Mouse (Mus musculus) heart, embryonic 15.5 days (tissue): Measurements from ENCODE around the gene Pde4d. TPM values are rescaled to one million over a fixed set of nuclear protein-coding genes. Genes with fewer than 3 reads are reported as not detected.

Source experiments
- ATAC-seq: fragments of 200-750 bp; cut with Nextera tagmentation; replicated peaks from 2 replicates; pipeline ENCODE4 v1.8.0; 2017; ENCODE audit warnings: low read depth, moderate TSS enrichment; ENCODE audit not compliant: insufficient number of reproducible peaks, insufficient read depth, low FRiP score
- H3K27ac ChIP-seq: fragments of 300-500 bp; sonication (generic); 2 replicates; pipeline ENCODE4 v1.5.1; 2015; ENCODE audit warnings: mild to moderate bottlenecking, inconsistent platforms
- H3K27me3 ChIP-seq: fragments of 300-500 bp; sonication (generic); 2 replicates; pipeline ENCODE4 v1.6.1; 2015; ENCODE audit warnings: inconsistent platforms
- H3K36me3 ChIP-seq: fragments of 300-500 bp; sonication (generic); 2 replicates; pipeline ENCODE4 v1.6.1; 2015; ENCODE audit warnings: mild to moderate bottlenecking, inconsistent platforms
- H3K4me1 ChIP-seq: fragments of 300-500 bp; sonication (generic); replicated peaks from 2 replicates; pipeline ENCODE4 v1.6.1; 2015; ENCODE audit warnings: inconsistent platforms
- H3K4me2 ChIP-seq: fragments of 300-500 bp; sonication (generic); 2 replicates; pipeline ENCODE4 v1.6.1; 2015; ENCODE audit warnings: inconsistent platforms, mild to moderate bottlenecking, moderate library complexity
- H3K4me3 ChIP-seq: fragments of 300-500 bp; sonication (generic); 2 replicates; pipeline ENCODE4 v1.5.1; 2015; ENCODE audit warnings: mild to moderate bottlenecking, inconsistent platforms
- H3K9ac ChIP-seq: fragments of 300-500 bp; sonication (generic); 2 replicates; pipeline ENCODE4 v1.6.1; 2015; ENCODE audit warnings: mild to moderate bottlenecking, inconsistent platforms
- H3K9me3 ChIP-seq: fragments of 300-500 bp; sonication (generic); replicated peaks from 2 replicates; pipeline ENCODE4 v1.6.1; 2016; ENCODE audit warnings: inconsistent platforms
- WGBS: fragments of 180-500 bp; shearing (Covaris S2); methylation state at CpG from one replicate; pipeline ENCODE4 v1.1.7; 2015; ENCODE audit warnings: mixed read lengths; 5-methylcytosine and 5-hydroxymethylcytosine counted together
- polyA plus RNA-seq: library from polyadenylated mRNA; unstranded; fragments of >200 nt; fragmentation: Nextera tagmentation; extraction: Ambion mirVana; gene quantifications from 2 replicates; pipeline ENCODE4 v1.2.1, GENCODE M21; 2015

The Pde4d gene
- polyA plus RNA-seq, 1 experiment from 2014 or later, result 25.7 TPM

- H3K4me1 ChIP-seq, result no peaks in the 10 kb centered on the region
- no peak for ATAC-seq
- H3K36me3 ChIP-seq, result no peaks in the 10 kb centered on the region
- no peak overlapping the region for H3K27ac ChIP-seq
- WGBS, result 80% methylated on average over 2 of the region's 2 CpGs
- no peaks in the 10 kb centered on the region for H3K9me3 ChIP-seq
- no peak overlapping the region for H3K4me2 ChIP-seq
- no peaks in the 10 kb centered on the region for H3K27me3 ChIP-seq
- H3K4me3 ChIP-seq, result no peak overlapping the region
- no peak overlapping the region for H3K9ac ChIP-seq
Observed at GRCm38 (mm10) chr13:109519966-109520646, 1070.4 kb downstream of the Pde4d start.

DNA sequence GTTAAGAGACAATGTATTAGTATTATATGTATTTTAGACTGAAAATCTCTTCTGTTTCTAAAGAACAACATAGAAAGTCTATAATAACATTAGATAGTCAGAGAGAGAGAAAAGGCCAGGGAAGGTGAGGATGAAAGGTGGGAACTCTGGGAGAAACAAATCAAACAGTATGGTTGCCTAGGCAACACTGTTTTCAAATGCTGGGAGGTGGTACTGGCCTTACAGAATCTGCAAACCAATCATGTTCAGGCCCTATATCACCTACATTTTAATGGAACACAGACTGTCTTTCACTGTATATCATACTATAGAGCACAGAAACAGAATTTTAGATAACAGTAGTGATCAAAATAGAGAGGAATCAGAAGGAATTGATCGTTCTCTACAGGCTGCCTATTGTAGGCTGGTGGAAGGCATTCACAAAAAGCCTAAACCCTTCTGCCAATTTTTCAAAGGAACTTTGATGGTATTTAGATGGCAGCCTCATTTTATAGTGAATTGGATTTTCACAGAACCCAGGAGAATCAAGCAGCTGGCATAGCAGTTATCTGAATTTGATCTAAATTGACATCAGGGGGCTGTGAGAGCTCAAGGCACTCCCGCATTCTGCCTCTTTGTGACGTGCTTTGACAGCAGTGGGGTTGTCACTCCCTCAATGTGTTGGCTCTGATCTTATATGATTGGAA is 1084.2 kb downstream of the Pde4d start:
- no peaks in the 10 kb centered on the region for H3K9me3 ChIP-seq
- H3K27me3 ChIP-seq, result no peaks in the 10 kb centered on the region
- H3K27ac ChIP-seq, result no peak overlapping the region
- H3K4me1 ChIP-seq, result no peaks in the 10 kb centered on the region
- 66% methylated on average over 3 of the region's 3 CpGs for WGBS
- ATAC-seq, result no peak
- H3K9ac ChIP-seq, result no peak overlapping the region
- no peak overlapping the region for H3K4me3 ChIP-seq
- no peaks in the 10 kb centered on the region for H3K36me3 ChIP-seq
- H3K4me2 ChIP-seq, result no peak overlapping the region

DNA sequence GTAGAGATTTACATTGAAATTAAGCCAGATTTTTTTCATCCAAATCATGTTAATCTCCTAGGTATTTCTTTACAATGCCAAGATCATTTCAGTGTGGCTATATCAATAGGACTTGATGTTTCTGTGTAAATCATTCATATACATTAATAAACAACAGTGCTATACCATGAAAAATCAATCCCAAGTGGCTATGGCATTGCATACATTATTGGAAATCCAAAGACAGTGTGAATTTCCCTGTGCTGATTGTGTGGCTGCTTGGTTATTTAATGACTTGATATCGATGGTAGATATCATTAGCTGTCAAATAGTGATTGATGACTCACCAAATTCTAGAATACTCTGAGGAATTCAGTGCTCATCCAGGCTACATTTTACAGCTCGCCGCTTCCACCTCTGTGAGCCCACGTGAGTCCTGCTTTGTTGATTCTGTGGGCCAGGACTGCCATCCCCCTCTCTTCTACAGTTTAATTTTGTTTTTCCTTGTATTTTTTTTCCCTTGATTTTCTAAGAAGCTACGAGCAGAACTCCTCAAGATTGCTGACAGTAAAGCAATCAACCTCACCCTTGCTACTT is 1085.0 kb downstream of the Pde4d start:
- ATAC-seq, result no peak
- no peak overlapping the region for H3K27ac ChIP-seq
- no peaks in the 10 kb centered on the region for H3K27me3 ChIP-seq
- no peak overlapping the region for H3K4me3 ChIP-seq
- H3K36me3 ChIP-seq, result no peaks in the 10 kb centered on the region
- no peaks in the 10 kb centered on the region for H3K4me1 ChIP-seq
- H3K9me3 ChIP-seq, result no peaks in the 10 kb centered on the region
- 64% methylated on average over 5 of the region's 5 CpGs for WGBS
- no peak overlapping the region for H3K9ac ChIP-seq
- no peak overlapping the region for H3K4me2 ChIP-seq

DNA sequence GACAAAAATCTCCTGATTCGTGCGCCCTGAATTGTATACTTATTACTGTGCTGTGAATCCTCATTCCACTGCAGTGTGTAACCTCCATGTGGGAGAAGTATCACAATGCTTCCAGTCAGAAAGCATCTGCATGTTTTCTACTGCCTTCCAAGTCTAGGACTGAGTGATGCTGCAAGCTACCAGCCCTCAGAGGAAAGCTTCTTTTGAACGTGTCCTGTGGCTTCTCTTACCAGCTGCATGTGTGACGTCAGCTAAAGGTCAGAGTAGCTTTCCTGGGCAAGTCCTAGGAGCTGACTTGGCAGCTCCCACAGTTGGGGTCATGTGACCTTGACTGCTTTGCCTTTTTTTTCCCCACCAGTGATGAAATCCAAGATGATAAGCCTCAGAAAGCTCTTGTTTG is 1086.9 kb downstream of the Pde4d start:
- no peak for ATAC-seq

DNA sequence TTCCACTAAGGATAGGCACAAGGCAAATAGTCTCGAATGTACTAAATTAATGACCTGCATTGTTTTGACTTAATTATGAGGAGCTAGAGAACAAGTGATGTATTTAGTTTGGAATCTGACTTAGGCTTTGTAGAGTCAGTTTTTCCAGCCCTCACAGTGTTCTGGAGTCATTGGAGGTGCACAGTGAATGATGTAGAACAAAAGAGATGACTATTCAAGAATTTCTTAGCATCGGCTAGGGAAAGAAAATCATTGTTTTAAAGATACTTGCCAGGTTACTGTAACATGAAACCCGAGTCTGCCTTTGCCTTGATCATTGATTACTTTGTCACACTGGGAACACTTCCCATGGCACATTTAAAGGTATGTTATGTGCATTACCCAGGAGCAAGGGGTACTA is 1089.6 kb downstream of the Pde4d start:
- Histone ChIP-seq H3K4me2 (no peak overlapping the region), H3K36me3 (no peaks in the 10 kb centered on the region), H3K4me3 (no peak overlapping the region), H3K9me3 (no peaks in the 10 kb centered on the region), H3K27me3 (no peaks in the 10 kb centered on the region), H3K4me1 (no peaks in the 10 kb centered on the region), H3K9ac (no peak overlapping the region), H3K27ac (no peak overlapping the region)
- ATAC-seq, result no peak
- WGBS, result 55% methylated on average over 3 of the region's 3 CpGs

More for the DNA sequence above, 1086.9 kb downstream of the Pde4d start:
- no peaks in the 10 kb centered on the region for H3K9me3 ChIP-seq
- H3K4me1 ChIP-seq, result no peaks in the 10 kb centered on the region
- H3K36me3 ChIP-seq, result no peaks in the 10 kb centered on the region
- no peak overlapping the region for H3K27ac ChIP-seq
- H3K4me3 ChIP-seq, result no peak overlapping the region
- H3K4me2 ChIP-seq, result no peak overlapping the region
- H3K9ac ChIP-seq, result no peak overlapping the region
- 43% methylated on average over 4 of the region's 4 CpGs for WGBS
- no peaks in the 10 kb centered on the region for H3K27me3 ChIP-seq

DNA sequence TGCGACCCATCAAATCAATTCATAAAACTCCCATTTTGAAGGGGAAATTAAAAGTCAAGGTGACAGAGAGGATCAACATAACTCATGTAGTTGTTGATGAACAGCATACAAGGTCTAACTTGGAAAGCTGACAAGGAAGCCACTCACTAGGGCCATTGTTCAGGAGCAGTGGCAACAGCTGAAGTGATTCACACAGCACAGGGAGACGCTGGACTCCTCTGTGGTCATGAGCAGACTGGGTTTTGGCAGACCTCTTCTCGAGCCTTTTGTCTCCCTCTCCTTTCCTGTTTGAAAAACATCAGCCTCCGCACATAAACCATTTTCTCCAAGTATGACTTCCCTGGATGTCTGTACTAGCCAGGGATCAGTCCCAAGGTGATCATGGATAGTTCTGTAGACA is 1094.9 kb downstream of the Pde4d start:
- no peaks in the 10 kb centered on the region for H3K36me3 ChIP-seq
- H3K4me2 ChIP-seq, result no peak overlapping the region
- no peaks in the 10 kb centered on the region for H3K9me3 ChIP-seq
- ATAC-seq, result no peak
- no peaks in the 10 kb centered on the region for H3K27me3 ChIP-seq
- no peak overlapping the region for H3K4me3 ChIP-seq
- 60% methylated on average over 4 of the region's 4 CpGs for WGBS
- no peaks in the 10 kb centered on the region for H3K4me1 ChIP-seq
- H3K27ac ChIP-seq, result no peak overlapping the region
- H3K9ac ChIP-seq, result no peak overlapping the region

GRCm38 (mm10) chr13:109546337-109546736 is 1096.6 kb downstream of the Pde4d start:
- Histone ChIP-seq H3K4me1 (no peaks in the 10 kb centered on the region), H3K9me3 (no peaks in the 10 kb centered on the region), H3K27me3 (no peaks in the 10 kb centered on the region), H3K36me3 (no peaks in the 10 kb centered on the region), H3K9ac (no peak overlapping the region), H3K4me2 (no peak overlapping the region), H3K4me3 (no peak overlapping the region), H3K27ac (no peak overlapping the region)
- WGBS, result 70% methylated on average over 18 of the region's 18 CpGs
- no peak for ATAC-seq

DNA sequence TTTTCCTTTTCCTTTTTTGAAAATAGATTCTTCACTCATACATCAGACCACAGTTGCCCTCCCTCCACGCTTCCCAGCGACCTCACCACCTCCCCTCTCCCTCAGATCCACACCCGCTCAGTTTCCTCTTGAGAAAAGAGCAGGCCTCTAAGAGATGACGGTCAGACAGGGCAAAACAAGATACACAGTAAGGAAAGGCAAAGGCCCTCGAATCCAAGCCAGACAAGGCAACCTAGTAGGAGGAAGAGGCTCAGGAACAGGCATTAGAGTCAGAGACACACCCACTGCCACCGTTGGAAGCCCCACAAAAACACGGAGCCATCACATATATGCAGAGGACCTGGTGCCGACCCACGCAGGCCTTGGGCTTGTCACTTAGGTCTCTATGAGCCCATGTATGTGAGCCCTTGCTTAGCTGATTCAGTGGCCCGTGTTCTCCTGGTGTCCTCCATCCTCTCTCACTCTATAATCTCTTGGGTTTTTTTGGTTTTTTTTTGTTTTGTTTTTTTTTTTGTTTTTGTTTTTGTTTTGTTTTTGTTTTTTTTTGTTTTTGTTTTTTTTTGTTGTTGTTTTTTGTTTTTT is 1097.3 kb downstream of the Pde4d start:
- no peaks in the 10 kb centered on the region for H3K9me3 ChIP-seq
- H3K27me3 ChIP-seq, result no peaks in the 10 kb centered on the region
- 76% methylated on average over 10 of the region's 10 CpGs for WGBS
- no peaks in the 10 kb centered on the region for H3K36me3 ChIP-seq
- no peak overlapping the region for H3K27ac ChIP-seq
- H3K4me1 ChIP-seq, result no peaks in the 10 kb centered on the region
- no peak for ATAC-seq
- no peak overlapping the region for H3K4me3 ChIP-seq
- no peak overlapping the region for H3K4me2 ChIP-seq
- no peak overlapping the region for H3K9ac ChIP-seq

- no peak overlapping the region for H3K9ac ChIP-seq
- 30% methylated on average over 6 of the region's 6 CpGs for WGBS
- H3K4me1 ChIP-seq, result no peaks in the 10 kb centered on the region
- H3K27ac ChIP-seq, result no peak overlapping the region
- 0 out of 2 replicates have a peak, but pooled peaks have one; percentile 43 for ATAC-seq
- no peak overlapping the region for H3K4me2 ChIP-seq
- H3K27me3 ChIP-seq, result no peaks in the 10 kb centered on the region
- no peak overlapping the region for H3K4me3 ChIP-seq
- no peaks in the 10 kb centered on the region for H3K36me3 ChIP-seq
- no peaks in the 10 kb centered on the region for H3K9me3 ChIP-seq
Observed at GRCm38 (mm10) chr13:109547700-109548099, 1098.0 kb downstream of the Pde4d start.

DNA sequence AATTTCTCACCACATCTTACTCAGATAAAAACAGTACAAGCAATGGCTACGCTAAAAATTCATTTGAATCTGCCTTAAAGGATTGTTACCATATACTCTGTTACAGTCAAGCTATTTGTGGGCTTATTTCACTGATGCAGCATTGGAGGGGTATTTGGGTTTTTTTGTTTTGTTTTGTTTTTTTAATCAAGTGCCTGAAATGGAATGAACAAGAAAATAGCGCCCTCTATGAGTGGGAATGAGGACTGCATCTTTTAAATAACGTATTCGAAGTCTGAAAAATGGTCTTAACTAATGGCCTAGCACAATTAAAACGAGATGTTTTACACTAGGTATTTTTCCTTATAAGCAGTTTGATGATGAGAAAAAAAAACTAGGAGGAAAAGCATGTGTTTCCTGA is 1098.5 kb downstream of the Pde4d start:
- Histone ChIP-seq H3K4me2 (no peak overlapping the region), H3K4me3 (no peak overlapping the region), H3K27ac (no peak overlapping the region), H3K4me1 (no peaks in the 10 kb centered on the region), H3K36me3 (no peaks in the 10 kb centered on the region), H3K9me3 (no peaks in the 10 kb centered on the region), H3K27me3 (no peaks in the 10 kb centered on the region), H3K9ac (no peak overlapping the region)
- 67% methylated on average over 5 of the region's 5 CpGs for WGBS
- ATAC-seq, result no peak

DNA sequence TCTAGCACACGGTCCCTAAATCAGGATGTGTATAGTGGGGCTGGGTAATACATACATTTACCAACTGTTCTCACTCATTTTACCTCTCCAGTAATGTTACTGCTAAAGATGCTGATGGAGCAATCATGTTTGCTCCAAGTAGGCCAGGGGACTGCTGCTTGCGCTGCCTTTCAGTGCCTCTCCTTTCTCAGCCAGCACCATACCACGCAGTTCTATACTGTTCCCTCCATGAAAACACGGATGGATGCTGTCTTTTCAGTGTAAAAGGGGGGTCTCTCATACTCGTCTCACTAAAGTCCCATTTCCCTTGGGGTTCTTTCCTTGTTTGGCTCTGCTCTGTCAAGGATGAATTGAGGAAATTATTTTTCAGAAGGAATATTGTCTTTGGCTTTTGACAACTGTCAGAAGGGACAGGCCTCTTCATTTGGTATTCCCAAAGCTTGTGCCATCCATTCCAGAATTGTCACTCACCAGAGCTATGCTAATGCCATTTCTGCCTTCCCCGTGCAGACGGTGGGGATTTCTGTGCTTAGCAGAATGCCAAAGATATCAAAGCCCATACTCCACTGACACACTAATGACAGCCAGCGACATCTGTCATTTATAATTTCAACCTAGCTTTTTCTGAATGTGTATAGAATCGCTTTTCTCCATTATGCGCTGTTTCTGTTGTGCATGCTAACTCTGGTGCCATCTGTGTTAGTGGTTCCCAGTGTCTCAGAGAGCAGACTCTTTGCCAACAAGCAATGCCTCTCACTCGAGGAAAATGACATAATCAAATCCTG is 1099.2 kb downstream of the Pde4d start:
- Histone ChIP-seq H3K4me1 (no peaks in the 10 kb centered on the region), H3K9ac (no peak overlapping the region), H3K4me3 (no peak overlapping the region), H3K4me2 (no peak overlapping the region), H3K9me3 (no peaks in the 10 kb centered on the region), H3K36me3 (no peaks in the 10 kb centered on the region), H3K27me3 (no peaks in the 10 kb centered on the region), H3K27ac (no peak overlapping the region)
- 79% methylated on average over 11 of the region's 11 CpGs for WGBS
- ATAC-seq, result no peak
